Mouse (Mus musculus) heart, postnatal 0 days (tissue): ENCODE results near the gene Hist1h4f.

Source experiments
- CTCF ChIP-seq: IDR thresholded peaks from 2 replicates; pipeline ENCODE4 v1.5.1; 2016; ENCODE audit warnings: antibody characterized with exemption, control low read depth, low read depth
- EP300 ChIP-seq: IDR thresholded peaks from 2 replicates; pipeline ENCODE4 v1.6.1; 2016; ENCODE audit warnings: antibody characterized with exemption, low read depth

- no peak for TF ChIP-seq CTCF
- TF ChIP-seq EP300 = no peak
These were observed 35.4 kb upstream of the Hist1h4f start for GRCm38 (mm10) chr13:23586940-23587225.
